Mouse (Mus musculus) right cerebral cortex, postnatal 4 days (tissue): ENCODE measurements around the gene Gm45902.

ENCODE experiments used
- DNase-seq: peaks from one replicate; pipeline ENCODE4 v3.0.0-alpha.2; 2022

The Gm45902 gene

DNA sequence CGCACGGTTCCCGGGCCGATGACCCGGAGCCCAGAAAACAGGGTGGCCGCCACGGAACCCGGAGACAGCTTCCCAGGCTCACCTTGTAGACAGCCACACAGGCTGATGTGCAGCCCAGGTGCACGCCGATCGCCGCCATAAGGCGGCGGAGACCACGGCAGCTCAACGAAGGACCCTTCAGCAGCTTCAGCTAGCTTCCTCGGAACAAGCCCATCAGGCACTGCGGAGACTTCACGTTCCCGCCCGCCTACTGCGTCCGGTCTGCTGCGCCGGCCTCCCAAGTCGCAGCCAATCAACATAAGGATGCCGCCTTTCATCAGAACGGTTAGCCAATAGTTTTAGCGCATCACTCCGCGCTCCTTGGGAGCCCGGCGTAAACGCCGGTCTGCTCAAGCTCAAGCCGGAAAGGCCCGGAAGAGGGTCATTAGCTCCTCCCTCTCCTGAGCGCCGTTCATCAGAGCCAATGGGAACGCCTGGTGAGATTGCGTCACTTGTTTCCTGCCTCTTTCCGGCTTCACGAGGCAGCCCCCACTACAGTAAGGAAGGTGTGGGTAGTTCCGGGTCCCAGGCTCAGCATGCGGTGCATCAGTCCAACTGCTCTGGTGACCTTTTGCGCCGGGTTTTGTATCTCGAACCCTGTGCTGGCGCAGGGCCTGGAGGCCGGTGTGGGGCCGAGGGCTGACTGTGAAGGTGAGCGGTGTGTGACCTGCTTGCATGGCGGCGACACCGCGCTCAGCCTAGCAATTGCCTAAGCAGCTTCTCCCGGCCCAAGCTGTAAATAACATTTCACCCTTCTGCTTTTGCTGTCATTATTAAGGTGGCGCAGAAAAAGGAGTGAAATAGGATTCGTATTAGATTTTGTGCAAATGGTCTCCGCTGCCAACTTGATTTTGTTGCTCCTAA is at the start of gene Gm45902, which contains the start of the genes Hspa14 and Cdnf:
Gene Gm45902 (minus strand): TSS at position 239 of the 903 bp plus-strand sequence.
Gene Hspa14 (minus strand): TSS at position 263 of the 903 bp plus-strand sequence.
Gene Cdnf (plus strand): TSS at position 479 of the 903 bp plus-strand sequence.
- peak; percentile 83 for DNase-seq

DNA sequence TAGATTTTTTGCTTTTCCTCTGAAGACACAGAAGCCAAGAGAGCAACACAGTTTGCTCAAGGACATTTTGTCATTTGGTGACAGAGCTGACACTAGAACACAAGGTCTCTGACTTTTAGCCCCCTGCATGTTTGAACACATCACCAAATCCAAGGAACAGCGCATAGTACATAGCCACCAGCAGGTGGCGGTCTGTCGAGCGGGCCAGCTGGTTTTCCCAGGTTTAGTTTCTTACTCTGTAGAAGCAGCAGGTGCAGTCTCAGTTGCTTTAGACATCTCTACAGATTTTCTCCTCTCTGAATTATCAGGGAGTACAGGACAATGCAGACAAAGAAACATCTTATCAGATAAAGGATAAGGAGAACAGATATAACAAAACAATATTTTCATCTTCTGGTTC is 34.0 kb upstream of the Gm45902 start:
- DNase-seq: peak; percentile 56

DNA sequence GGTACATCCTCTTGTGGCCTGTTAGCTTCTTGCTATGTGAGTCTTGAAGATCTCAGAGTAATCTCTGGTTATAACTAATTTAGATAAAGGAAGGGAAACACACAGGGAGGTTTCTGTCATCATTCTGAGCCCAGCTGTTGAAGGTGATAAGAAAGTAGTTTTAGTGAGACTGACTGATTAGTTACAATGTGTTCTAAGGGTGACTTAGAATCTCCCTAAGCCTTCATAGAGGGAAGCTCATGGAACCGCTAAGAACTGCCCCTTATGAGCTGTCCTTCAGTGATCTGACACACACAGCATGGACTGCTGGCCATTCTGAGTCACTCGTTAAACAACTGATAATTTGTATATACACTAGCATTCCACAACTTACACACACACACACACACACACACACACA is 33.5 kb upstream of the Gm45902 start:
- no peak for DNase-seq

DNA sequence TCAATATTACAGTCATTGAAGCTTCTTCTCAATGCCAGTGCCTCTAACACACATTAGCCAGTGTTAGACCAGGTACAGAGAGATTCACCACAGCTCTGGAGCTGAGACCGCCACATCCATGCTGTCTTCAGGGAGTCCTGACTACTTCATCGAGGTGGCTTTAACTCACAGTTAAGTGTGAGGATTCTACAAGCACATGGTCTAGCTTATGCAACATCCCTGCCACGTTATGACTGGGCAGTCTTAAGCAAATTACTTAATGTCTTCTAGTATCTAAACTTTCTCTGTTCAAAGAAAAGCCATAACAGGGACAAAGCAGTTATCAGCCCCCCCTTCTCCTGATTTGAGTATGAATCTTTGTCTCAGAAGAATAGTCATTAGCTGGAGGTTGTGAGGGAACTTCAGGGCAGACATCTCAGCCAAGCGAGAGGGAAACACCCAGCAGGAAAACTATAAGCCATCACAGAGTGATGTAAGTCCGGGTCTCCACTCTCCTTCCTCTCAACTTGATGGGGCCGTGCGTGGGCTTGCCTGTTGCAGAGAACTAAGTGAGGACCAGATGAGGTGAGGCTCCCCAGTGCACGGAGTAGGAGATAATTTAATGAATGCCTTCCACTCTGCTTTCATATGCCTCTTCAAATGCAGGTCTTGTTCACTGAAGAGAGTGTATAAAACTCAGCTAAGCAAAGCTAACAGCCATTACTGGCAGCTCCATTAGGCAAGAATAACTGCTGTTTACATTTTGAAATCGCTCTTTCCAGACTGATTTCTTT is 28.9 kb upstream of the Gm45902 start:
- no peak for DNase-seq

DNA sequence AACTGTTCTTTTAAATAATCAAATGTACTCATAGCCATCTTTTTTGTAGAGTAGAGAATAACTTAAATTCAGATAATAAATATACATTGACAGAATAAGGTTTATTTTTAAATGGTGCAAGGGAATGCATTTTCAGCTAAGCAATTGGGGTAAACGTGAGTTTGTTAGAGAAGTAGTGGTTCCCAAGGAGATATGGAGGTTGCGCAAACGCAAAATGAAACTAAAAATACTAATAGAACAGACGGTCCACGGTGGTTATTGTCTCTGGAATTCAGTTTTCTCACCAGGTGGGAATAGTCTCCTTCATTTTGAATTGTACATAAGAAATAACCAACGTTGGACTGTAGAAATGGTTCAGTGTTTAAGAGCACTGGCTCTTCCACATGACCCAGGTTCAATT is 13.7 kb upstream of the Gm45902 start:
- no peak for DNase-seq

DNA sequence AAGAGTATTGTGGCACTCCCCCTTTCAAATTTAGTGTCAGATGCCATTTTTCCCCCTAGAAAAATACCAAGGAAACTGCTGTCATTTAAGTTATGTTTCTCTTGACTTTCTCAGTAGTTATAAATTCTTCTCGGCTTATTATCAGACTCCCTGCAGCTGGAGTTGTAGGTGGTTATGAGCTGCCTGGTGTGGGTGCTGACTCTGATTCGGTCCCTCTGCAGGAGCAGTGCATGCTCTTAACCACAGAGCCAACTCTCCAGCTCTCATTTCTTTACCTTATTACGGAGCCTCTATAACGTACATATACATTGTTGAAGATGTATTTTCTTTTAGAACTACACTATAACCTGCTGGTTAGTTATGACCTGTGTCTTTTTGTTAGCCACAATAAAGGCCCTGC is 10.0 kb upstream of the Gm45902 start:
- no peak for DNase-seq

DNA sequence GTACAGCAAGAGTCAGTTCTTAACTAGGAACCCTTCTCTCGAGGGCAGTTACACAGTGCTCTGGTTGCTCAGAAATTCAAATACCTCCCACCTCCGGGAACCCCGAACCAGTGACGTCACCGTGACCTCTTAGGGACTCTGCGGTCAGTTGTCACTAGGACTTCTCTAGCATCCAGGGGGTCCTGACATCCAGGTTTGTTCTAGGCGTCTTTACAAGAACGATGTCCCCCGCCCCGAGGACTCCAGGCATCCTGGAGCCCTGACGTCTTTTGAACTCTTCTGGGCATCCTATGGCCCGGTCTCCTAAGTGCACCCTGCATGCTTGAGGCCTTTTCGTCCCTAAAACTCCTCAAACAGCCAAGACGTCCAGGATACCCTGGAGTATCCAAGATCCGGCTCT is 514 bp downstream of the Gm45902 start:
- DNase-seq: no peak

DNA sequence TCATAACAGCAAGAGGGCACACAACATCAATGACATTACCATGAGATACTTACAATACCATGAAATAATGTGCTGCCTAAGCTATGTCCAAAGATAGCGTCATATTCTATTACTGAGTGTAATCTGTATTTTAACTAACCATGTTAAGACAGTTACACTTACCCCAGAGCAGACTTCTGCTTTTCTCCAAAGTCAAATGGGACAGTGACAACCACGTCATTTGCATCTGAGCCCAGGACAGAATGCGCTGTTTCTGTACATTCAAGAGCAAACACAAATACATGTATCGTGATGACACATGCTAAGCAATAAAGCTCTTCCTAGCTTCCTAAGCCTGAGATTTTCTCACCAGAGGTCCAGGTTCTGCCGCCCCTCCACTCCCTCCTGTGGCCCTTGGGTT is 11.7 kb downstream of the Gm45902 start:
- DNase-seq: no peak

DNA sequence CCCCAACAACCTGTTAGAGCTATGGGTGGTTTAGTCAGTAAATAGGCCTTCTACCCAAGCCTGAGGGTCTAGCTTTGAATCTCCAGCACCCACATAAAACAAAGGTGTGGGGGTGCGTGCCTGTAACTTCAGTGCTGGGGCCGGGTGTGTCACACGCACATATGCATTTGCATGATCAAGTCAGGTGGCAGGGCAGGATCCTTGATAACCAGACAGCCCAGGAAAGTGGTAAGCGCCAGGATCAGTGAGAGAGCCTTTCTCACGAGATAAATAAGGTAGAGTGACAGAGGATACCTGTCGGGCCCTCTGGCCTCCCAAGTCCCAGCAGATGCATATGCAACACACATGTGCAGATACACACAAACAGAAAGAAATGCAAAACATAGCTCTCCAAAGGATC is 13.0 kb downstream of the Gm45902 start:
- DNase-seq: no peak

DNA sequence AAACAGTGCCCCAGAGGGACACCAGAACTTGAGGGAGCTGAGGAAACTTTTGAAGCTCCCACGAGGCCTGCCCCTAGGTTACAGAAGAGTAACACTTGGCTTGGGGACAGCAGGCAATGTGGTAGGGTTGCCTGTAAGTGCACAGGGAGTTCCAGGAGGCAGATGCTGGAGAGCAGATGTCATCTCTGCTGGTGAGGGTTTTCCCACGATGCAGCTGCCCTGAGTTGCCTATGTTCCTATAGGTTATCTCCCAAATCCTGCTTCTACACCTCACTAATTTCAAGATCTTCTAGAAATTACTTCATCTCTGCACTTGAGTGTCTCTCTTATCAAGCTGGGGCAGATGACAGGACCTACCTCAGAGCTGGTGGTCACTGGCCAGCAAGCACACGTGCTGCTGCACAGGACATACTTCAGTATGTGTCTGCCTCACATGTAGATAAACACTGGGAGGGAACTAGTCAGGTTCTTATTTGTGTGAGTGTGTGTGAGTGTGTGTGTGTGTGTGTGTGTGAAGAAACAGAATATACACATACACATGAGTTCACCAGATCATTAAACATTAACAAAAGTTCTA is 18.7 kb downstream of the Gm45902 start:
- DNase-seq: no peak

DNA sequence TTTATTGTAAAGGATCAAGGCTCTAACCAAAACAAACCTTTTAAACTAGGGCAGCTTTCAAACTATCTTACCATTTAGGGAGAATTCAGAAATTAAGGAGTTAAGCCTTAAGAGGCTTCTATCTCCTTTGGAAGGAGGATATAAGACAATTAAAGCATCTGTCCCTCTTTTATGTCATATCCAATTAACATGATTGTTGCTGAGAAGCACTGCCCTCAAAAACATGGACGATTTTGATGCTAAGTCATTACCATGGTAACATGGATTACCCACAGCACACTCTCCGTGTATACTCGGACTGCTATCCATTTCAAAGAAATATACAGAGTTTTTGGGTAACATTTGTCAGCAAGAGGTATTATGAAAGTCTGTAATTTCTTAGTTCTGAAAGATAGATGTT is 22.8 kb downstream of the Gm45902 start:
- no peak for DNase-seq

DNA sequence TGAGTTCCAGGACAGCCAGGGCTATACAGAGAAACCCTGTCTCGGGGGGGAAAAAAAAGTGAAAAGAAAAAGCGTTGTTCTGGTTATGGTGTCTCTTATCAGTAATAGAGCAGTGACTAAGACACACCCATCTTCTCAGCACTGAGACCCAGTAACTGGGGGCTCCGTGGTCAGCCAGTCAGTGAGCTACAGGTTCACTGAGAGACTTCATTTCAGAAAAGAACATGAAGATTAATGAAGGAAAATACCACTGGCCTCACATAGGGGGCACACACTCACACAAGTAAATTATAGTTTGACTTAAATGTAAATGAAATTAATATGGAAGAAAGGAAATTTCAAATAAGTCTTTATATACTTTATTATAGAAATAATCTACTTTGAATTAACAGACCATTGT is 32.4 kb downstream of the Gm45902 start:
- DNase-seq: no peak

DNA sequence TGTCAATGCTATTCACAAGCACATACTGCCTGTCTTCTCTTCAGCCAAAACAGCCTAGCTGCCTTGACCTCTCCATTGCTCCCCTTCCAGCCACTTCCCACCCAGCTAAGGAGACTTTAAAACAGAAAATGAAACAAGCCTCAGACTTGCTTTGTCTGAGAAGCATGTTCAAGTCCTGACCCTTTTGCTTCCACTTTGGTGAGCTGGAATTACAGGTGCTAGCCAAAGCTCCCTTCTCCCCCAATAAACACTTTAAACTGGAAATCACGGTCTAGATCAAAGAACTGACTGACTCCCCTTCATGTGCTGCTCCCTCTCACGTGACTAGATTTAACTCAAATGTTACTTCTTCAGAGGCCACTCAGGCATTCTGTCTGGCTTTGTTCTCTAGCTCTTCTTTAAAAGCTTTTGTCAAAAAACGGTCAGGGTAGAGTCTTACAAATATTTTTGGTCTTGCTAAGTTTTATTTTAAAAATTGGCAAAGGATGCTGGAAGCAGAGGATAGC is 36.8 kb downstream of the Gm45902 start:
- DNase-seq: no peak

DNA sequence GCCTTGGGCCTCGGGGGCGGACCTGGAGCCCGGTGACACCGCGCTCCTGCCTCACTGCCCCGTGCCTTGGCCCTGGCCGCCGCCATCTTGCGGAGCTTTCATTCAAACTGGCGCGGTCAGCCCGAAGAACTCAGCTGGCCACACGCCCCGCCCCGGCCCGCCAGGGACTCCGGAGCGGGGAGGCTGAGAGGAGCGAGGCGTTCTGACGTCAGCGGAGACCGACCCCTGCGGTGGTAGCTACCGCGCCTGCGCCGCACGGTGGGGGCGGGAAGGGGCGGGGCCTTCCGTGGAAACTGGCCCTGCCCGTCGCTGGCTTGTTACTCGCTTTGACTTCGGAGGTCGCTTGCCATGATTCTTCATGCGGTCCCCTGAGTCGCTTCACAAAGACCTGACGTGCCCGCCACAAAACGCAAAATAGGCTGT is 37.7 kb downstream of the Gm45902 start, which contains the start of gene Suv39h2:
Gene Suv39h2 (minus strand): TSS at position 171 of the 423 bp plus-strand sequence.
- DNase-seq: peak; percentile 97

DNA sequence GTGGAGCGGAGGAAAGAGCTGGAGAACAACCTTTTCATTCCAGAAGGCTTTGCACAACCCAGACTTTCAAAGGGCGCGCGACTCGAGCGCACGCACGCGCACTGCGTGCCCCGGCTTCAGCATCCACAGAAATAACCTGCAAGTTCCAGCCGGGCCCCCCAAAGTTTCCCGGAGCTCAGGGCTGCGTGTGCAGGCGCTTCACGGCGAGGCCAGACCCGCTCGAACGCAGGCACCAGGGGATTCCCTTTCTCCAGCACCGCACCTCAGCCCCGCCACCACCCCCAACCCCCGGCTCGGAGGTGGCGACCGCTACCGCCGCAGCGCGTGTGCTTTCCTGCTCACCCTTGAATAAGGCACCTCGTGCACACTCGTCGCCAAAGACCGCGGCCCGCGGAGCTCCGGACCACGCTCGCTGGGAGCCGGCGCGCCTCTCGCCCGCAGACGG is 38.2 kb downstream of the Gm45902 start:
- DNase-seq: peak; percentile 68

DNA sequence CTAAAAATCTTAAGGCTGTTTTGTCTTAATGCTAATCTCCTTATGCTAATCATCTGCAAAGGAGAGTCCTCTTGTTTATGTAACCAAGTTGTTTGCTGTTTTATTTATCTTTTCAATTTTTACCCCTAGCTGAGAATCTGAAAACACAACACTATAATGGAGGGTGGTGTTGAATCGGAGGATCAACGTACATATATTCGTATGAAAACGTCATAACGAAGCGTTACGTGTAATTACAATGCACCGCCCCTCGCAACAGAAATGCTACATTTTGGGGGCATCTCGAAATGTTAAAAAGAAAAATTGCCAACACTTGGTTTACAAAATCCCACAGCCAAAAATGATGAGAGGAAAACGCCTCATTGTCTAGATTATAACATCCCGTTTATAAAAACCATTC is 38.7 kb downstream of the Gm45902 start:
- no peak for DNase-seq

DNA sequence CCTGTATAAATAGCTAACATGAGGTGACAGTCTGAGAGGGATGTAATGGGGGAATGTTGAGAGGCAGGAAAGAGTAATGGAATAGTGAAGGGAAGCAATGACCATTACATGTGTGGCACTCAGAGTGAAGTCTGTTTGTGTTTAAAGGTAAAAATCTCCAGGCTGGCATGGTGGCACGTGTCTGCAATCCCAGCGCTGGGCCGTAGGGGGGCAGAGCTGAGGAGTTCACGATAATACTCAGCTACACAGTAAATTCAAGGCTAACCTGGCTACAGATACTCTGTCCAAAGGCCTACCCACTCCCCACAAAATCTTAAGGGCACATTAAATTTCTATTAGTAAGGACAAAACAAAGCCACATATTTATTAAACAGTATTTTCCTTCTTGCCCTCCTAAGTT is 56.0 kb downstream of the Gm45902 start:
- no peak for DNase-seq
